Mouse (Mus musculus): Measurements from ENCODE around the gene Nt5dc2.

DNA sequence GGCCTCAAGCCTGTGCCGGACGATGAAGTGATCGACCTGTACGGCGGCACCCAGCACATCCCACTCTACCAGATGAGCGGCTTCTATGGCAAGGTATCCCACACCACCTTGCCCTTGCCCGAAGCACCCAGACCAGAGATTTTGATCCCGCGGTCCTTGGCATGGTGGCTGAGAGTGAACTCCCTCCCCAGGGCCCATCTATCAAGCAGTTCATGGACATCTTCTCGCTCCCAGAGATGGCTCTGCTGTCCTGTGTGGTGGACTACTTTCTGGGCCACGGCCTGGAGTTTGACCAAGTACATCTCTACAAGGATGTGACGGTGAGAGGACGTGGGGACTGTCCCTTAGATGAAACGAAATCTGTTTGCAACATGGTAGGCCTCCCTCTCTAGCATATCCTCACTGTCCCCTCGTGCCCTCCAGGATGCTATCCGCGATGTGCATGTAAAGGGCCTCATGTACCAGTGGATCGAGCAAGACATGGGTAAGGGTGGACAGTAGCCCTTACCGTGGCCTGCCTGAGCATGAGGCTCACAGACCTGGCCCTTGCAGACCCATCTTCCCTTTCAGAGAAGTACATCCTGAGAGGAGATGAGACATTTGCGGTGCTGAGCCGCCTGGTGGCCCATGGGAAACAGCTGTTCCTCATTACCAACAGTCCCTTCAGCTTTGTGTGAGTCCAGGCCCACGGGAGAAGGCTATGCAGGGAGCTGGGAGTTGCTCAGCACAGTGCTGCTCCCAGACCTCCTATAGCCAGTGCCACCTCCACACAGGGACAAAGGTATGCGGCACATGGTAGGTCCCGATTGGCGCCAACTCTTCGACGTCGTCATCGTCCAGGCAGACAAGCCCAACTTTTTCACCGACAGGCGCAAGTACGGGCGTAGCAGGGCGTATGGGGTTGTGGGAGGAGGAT, 4.9 kb downstream of the Nt5dc2 start:
- TF ChIP-seq CTCF (IDR thresholded peaks at IDR 0.05; ENCODE audit: extremely low read depth, insufficient read length, insufficient replicate concordance, low read depth, low read length) (no peak), POLR2A (IDR thresholded peaks at IDR 0.05; ENCODE audit: low read depth, low read length) (no peak)
